Comparison of ENCODE assay signal across 16 mouse cellular contexts in the genomic region with DNA sequence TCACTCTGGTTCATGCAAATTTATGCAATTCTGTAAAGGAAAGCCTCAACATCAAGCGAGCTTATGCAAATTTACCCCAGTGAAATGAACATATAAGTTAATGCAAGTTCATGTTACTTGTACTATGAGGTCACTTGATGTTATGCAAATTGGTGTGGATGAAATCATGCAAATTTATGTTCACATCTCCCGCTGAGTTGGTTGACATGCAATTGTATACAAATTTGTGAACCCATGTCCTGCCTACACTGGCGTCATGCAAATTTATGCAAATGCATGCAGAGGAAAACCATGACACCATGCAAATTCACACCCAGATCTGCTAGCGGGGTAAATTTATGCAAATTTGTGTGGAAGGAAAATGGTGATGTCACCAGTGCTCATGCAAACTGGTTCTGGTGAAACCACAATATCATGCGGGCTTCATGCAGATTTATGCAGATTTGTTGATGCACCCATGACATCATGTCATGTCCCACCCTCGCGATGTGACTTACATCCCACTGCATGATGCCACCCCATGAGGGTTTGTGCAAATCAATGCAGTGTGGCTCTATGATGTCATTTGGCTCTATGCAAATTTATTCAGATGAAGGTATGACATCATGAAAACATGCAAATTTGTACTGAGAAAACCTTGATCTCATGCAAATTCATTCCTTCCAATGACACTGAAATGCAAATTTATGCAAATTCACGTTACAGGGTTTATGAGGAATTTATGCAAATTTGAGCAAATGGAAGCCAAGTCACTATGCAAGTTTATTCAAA. TPM values are rescaled to one million over a fixed set of nuclear protein-coding genes. Genes with fewer than 3 reads are reported as not detected.
A peak's percentile ranks its signal among the peaks of the same experiment; 100 is the strongest.
DNase-seq lines count a peak whose midpoint lies in the region; ATAC-seq lines count a peak whose summit lies in the region.
"Had no signal": no experiment of that assay in that cellular context is flagged by ENCODE, and none has a peak within 500 bp of the region (broad histone marks: within the 10 kb centered on the region; RNA-seq: fewer than 3 reads in every experiment).

No protein-coding gene starts in this region.

- peak; percentile 84 for DNase-seq in heart, adult 11 months
- DNase-seq in heart, postnatal 14 days: no peak
- DNase-seq in R1 (ENCODE audit: low read depth, low spot score): peak; percentile 57
- DNase-seq in neural tube, embryonic 10.5 days (ENCODE audit: extremely low spot score, low spot score): peak; percentile 27
- no peak for DNase-seq in left cerebral cortex, postnatal 36 days (ENCODE audit: low spot score in 2 of 2)
- DNase-seq in lung, adult 18-20 months: no peak
- DNase-seq in lung, postnatal 4 days: no peak
- DNase-seq: heart, postnatal 4 days; lung, postnatal 14 days had no signal

- intact Hi-C loops in heart, postnatal 14 days (cut with DNase I): no loop called here
- intact Hi-C loops in left cerebral cortex, postnatal 36 days (cut with DNase I): no loop called here

- peaks cover 35% of the 10 kb centered on the region for H3K9me3 ChIP-seq in hindbrain, embryonic 12.5 days (replicated peaks)

- no peak overlapping the region for H3K4me3 ChIP-seq in hindbrain, embryonic 12.5 days

- ATAC-seq in hindbrain, embryonic 12.5 days (ENCODE audit: low FRiP score): peak; percentile 30

- no peaks in the 10 kb centered on the region for H3K27me3 ChIP-seq in hindbrain, embryonic 12.5 days

- no peak overlapping the region for H3K27ac ChIP-seq in hindbrain, embryonic 12.5 days

- no peak overlapping the region for H3K9ac ChIP-seq in hindbrain, embryonic 12.5 days

- no peak overlapping the region for H3K4me2 ChIP-seq in hindbrain, embryonic 12.5 days (replicated peaks)

- WGBS in hindbrain, embryonic 12.5 days: 72% methylated on average over 8 of the region's 8 CpGs

- H3K4me1 ChIP-seq in hindbrain, embryonic 12.5 days: no peaks in the 10 kb centered on the region

- H3K36me3 ChIP-seq in hindbrain, embryonic 12.5 days: peaks cover 4% of the 10 kb centered on the region; the same call in 1 of the 2 replicates

RNA-seq across cellular contexts. Expression of a gene that starts 7.8 kb away (rescaled TPM):
- total RNA-seq in heart, postnatal 14 days (2021): 1 to 10 TPM; 5.4 to 7.4 TPM
- 2.8 and 3.7 TPM in 2 replicates for polyA plus RNA-seq in hindbrain, embryonic 12.5 days (2016; fragmentation: Nextera tagmentation; extraction: Ambion mirVana)
- total RNA-seq in left cerebral cortex, postnatal 36 days (2021): 1 to 10 TPM; 3.6 to 3.9 TPM

RNA-seq across cellular contexts. Expression of a gene that starts 31.3 kb away (rescaled TPM):
- total RNA-seq in heart, postnatal 14 days (2021): not detected
- polyA plus RNA-seq in hindbrain, embryonic 12.5 days (2016; fragmentation: Nextera tagmentation; extraction: Ambion mirVana): not detected in 2 replicates
- total RNA-seq in left cerebral cortex, postnatal 36 days (2021): not detected
- total RNA-seq: gastrocnemius, postnatal 4 days; layer of hippocampus, adult 18-20 months had no signal
- polyA plus RNA-seq: C2C12; embryonic facial prominence, embryonic 14.5 days; limb, embryonic 14.5 days; stomach, embryonic 16.5 days had no signal

RNA-seq across cellular contexts. Expression of a gene that starts 47.2 kb away (rescaled TPM):
- total RNA-seq in heart, postnatal 14 days (2021): not detected
- not detected in 2 replicates for polyA plus RNA-seq in hindbrain, embryonic 12.5 days (2016; fragmentation: Nextera tagmentation; extraction: Ambion mirVana)
- total RNA-seq in left cerebral cortex, postnatal 36 days (2021): not detected
- total RNA-seq: gastrocnemius, postnatal 4 days; heart, postnatal 4 days; layer of hippocampus, adult 18-20 months had no signal
- polyA plus RNA-seq: C2C12; limb, embryonic 14.5 days; stomach, embryonic 16.5 days had no signal

Comparison
In these comparisons a context has a peak if more than half of its experiments do, and no peak if none do; other contexts are left out.
1. DNase-seq: peak in heart, adult 11 months (single experiment), R1 (single experiment) and neural tube, embryonic 10.5 days (single experiment); none in heart, postnatal 14 days (0 of 2), left cerebral cortex, postnatal 36 days (0 of 2), lung, adult 18-20 months (0 of 2) and lung, postnatal 4 days (0 of 2).